Comparison of ENCODE assay signal across 14 mouse cellular contexts in the genomic region with DNA sequence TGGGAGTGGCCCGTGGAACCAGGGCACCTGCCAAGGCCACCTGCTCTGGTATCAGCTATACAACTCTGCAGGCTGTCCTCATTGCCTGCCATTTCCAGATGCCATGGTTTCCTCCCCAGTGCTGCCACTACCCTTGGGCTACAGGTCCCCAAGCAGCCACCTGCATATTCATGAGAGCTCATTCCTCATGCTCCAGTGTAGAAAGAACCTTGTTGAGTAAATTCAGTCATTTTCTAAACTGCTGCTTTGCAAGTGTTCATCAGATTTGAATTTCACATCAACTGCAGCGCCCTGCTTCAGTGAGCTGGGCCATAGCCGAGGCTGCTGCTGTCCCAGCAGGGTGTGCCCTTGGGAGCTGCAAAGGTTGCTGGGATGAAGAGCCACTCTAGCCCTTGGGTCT.
A peak's percentile ranks its signal among the peaks of the same experiment; 100 is the strongest.
DNase-seq lines count a peak whose midpoint lies in the region; ATAC-seq and TF ChIP-seq lines count a peak whose summit lies in the region.
"Had no signal": no experiment of that assay in that cellular context is flagged by ENCODE, and none has a peak within 500 bp of the region (broad histone marks: within the 10 kb centered on the region; RNA-seq: fewer than 3 reads in every experiment).

No protein-coding gene starts in this region.

- no peak overlapping the region for H3K4me3 ChIP-seq in kidney, embryonic 14.5 days (ENCODE audit: low read length)
- H3K4me3 ChIP-seq in kidney, adult 2 months (ENCODE audit: insufficient read depth, low read depth, low read length), result no peak overlapping the region
- H3K4me3 ChIP-seq: heart, adult 2 months; liver, embryonic 12.5 days; neural tube, embryonic 12.5 days had no signal

- no peak for TF ChIP-seq CTCF in kidney, adult 2 months (conservative IDR thresholded peaks at IDR 0.05; ENCODE audit: insufficient read depth, insufficient read length, low read depth, low read length)

- DNase-seq in kidney, adult 11 months, result peak; percentile 81
- DNase-seq in kidney, adult 2 months, result peak; percentile 71
- DNase-seq in kidney, postnatal 10 days, result peak; percentile 20
- peak; percentile 38 for DNase-seq in thymus, postnatal 25 days
- DNase-seq in adrenal gland, postnatal 14 days, result no peak
- DNase-seq in spleen, postnatal 14 days (ENCODE audit: low spot score in 2 of 2), result no peak
- DNase-seq: cerebellum, adult 9-10 months; embryo, embryonic 11 days; heart, adult 2 months; heart, postnatal 10 days; layer of hippocampus, adult 9-11 months had no signal

- 61% methylated on average over 3 of the region's 3 CpGs for WGBS in kidney, embryonic 14.5 days
- WGBS in kidney, adult 2 months, result 62% methylated on average over 3 of the region's 3 CpGs

- TF ChIP-seq POLR2A in kidney, adult 2 months (IDR thresholded peaks at IDR 0.05; ENCODE audit: low read depth, low read length), result no peak

- H3K27me3 ChIP-seq in kidney, embryonic 14.5 days (ENCODE audit: control insufficient read depth, insufficient read depth, low read length), result no peaks in the 10 kb centered on the region
- no peaks in the 10 kb centered on the region for H3K27me3 ChIP-seq in kidney, adult 2 months (replicated peaks; ENCODE audit: control insufficient read depth, insufficient read depth, low read length)
- H3K27me3 ChIP-seq: liver, embryonic 12.5 days; neural tube, embryonic 12.5 days had no signal

- no peak overlapping the region for H3K4me2 ChIP-seq in kidney, embryonic 14.5 days (replicated peaks; ENCODE audit: low read depth, low read length)
- H3K4me2 ChIP-seq: liver, embryonic 12.5 days; neural tube, embryonic 12.5 days had no signal

- no peak overlapping the region for H3K27ac ChIP-seq in kidney, embryonic 14.5 days (ENCODE audit: low read depth, low read length)
- H3K27ac ChIP-seq in kidney, adult 2 months (ENCODE audit: insufficient read depth, low read depth, low read length), result peak overlapping the region; percentile 86
- H3K27ac ChIP-seq: heart, adult 2 months; liver, embryonic 12.5 days; neural tube, embryonic 12.5 days had no signal

- H3K36me3 ChIP-seq in kidney, embryonic 14.5 days (ENCODE audit: control insufficient read depth, insufficient read depth, low read length), result no peaks in the 10 kb centered on the region
- H3K36me3 ChIP-seq in kidney, adult 2 months (ENCODE audit: control insufficient read depth, insufficient read depth, low read length), result no peaks in the 10 kb centered on the region
- H3K36me3 ChIP-seq: liver, embryonic 12.5 days had no signal

- no peak for ATAC-seq in kidney, embryonic 14.5 days (ENCODE audit: low FRiP score, low TSS enrichment)
- ATAC-seq: liver, embryonic 12.5 days had no signal

- H3K9ac ChIP-seq in kidney, embryonic 14.5 days (ENCODE audit: low read depth, low read length), result no peak overlapping the region
- H3K9ac ChIP-seq: liver, embryonic 12.5 days; neural tube, embryonic 12.5 days had no signal

- H3K4me1 ChIP-seq in kidney, embryonic 14.5 days (ENCODE audit: control insufficient read depth, insufficient read depth, low read length), result no peaks in the 10 kb centered on the region
- no peaks in the 10 kb centered on the region; the same call in 1 of the 2 replicates for H3K4me1 ChIP-seq in kidney, adult 2 months (ENCODE audit: control insufficient read depth, insufficient read depth, low read length)

- H3K9me3 ChIP-seq in kidney, embryonic 14.5 days (ENCODE audit: control insufficient read depth, low read length), result no peaks in the 10 kb centered on the region
- H3K9me3 ChIP-seq: liver, embryonic 12.5 days; neural tube, embryonic 12.5 days had no signal

Comparison
In these comparisons a context has a peak if more than half of its experiments do, and no peak if none do; other contexts are left out.
1. DNase-seq: peak in kidney, adult 11 months (single experiment), kidney, adult 2 months (single experiment), kidney, postnatal 10 days (single experiment) and thymus, postnatal 25 days (single experiment); none in adrenal gland, postnatal 14 days (single experiment) and spleen, postnatal 14 days (0 of 2).